In the genomic region with DNA sequence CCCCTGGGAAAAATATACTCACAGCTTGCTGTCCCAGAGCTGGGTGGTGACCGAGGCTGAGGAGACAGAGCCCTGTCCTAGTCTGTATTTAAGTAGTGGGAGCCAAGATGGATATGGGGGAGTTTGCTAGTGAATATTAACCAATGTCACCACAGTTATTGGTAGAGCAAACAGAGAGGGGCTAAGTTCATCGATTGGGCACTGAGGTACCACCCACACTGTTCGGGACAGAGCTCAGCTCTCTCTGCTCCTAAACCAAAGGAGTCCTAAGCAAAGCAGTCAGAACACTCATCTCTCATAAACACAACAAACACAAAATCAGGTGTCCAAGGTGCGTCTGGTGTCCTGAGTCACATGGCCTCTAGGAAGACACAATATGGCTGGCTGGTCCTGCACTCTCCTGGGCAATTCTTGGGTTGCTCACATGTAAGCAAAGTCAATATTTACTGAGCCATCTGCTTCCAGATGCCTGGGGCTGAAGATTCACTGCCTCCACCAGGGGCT, we compare ENCODE assay signal across 5 mouse cellular contexts. TPM values are rescaled to one million over a fixed set of nuclear protein-coding genes. Genes with fewer than 3 reads are reported as not detected.
"Had no signal": no experiment of that assay in that cellular context is flagged by ENCODE, and none has a peak within 500 bp of the region (broad histone marks: within the 10 kb centered on the region; RNA-seq: fewer than 3 reads in every experiment).

A gene (minus strand): TSS at position 51 of the 504 bp plus-strand sequence.

RNA-seq across cellular contexts. Expression of the gene that starts here (rescaled TPM):
- polyA plus RNA-seq: limb, embryonic 11.5 days; midbrain, embryonic 10.5 days; midbrain, embryonic 16.5 days; myocyte; neural tube, embryonic 13.5 days had no signal
